Mouse (Mus musculus) layer of hippocampus, adult 8-10 months (tissue): Measurements from ENCODE around the gene Eif3l. TPM values are rescaled to one million over a fixed set of nuclear protein-coding genes. Genes with fewer than 3 reads are reported as not detected.

Experiments used
- DNase-seq, 2 experiments: peaks; one replicate each; pipeline ENCODE4 v3.0.0; 2022; ENCODE audit warnings: low spot score in 2 of 2
- total RNA-seq, 4 experiments: library from RNA; stranded (reverse); gene quantifications; 2 replicates each; pipeline ENCODE4 v1.2.4; 2022

Gene Eif3l
- total RNA-seq, 4 experiments from 2014 or later = 76.9 to 82.0 (median 77.9) TPM

- no peak for DNase-seq
Measured at GRCm38 (mm10) chr15:79123751-79124150, 48.8 kb downstream of the Eif3l start.

GRCm38 (mm10) chr15:79124331-79124875 is 49.4 kb downstream of the Eif3l start:
- no peak for DNase-seq

DNA sequence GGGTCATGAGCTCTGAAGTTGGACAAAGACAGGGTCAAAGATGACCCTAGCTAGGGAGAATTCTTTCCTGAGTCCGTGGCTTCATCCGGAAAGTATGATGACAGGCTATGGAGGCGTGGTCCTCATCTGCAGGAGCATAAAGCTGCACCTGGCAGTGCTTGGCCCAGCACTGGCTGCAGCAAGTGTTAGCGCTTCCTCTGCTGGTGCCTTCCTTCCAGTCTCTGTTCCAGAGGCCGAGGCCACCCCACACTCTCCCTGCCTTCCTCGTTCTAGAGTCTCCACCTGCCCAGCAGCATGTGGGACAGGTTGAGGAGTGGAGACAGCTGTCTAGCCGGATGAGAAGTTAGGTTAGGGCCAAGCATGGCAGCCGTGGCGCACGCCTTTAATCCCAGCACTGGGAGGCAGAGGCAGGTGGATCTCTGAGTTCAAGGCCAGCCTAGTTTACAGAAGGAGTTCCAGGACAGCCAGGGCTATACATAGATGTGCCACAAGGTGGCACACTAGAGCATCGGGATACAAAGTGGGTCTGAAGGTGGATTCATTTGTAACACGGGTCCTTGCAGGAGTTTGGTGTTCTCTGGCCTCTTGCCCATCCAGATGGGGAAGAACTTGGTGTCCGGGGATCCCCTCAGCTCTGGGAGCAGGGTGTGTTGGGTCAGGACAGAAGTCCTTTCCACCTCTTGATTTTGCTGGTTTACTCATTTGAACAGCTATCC is 51.4 kb downstream of the Eif3l start:
- DNase-seq = peak in 1 of 2 experiments; percentile 54

GRCm38 (mm10) chr15:79127101-79127500 is 52.1 kb downstream of the Eif3l start:
- no peak for DNase-seq

DNA sequence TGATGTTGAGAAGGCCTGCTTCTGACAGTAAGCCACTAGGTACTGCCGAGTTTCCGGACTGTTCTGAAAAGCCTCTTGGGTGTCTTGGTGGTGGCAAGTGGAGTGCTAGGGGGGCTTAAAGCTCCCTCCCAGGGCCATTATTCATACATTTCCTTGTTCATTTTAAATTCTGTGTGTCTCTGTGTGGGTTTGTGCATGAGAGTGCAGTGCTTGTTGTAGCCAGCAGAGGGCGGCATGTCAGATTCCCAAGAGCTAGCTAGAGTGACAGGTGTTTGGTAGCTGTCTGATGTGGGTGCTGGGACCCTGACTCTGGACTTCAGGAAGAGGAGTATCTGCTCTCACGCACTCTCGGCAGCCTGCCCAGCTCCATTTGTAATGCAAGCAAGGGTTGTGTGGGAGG is 53.2 kb downstream of the Eif3l start:
- no peak for DNase-seq

GRCm38 (mm10) chr15:79129311-79129710 is 54.3 kb downstream of the Eif3l start:
- DNase-seq = no peak

GRCm38 (mm10) chr15:79130782-79131181 is 55.8 kb downstream of the Eif3l start:
- no peak for DNase-seq

- DNase-seq = no peak
Measured at GRCm38 (mm10) chr15:79131442-79131841, 56.5 kb downstream of the Eif3l start.

DNA sequence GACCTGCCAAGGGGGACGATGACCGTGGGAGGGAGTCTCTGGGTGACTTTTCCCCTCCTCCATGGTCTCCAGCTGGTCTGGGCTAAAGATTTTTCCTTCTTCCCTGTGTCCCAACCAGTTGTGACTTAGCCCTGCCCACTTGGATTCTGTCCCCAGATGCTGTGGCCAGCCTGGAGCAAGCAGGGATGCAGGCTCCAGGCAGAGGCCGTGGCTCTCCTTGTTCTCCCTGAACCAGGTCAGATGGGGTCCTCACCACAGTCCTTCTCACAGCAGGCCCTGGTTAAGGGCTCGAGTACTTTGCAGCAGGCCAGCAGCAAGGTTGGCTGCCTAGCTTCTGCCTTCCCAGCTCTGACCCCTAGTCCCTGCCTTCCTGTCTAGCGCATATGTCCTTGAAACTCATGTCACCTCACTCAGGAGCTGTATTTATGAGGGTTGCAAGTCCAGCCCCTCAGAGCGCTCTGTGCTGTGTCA is 58.2 kb downstream of the Eif3l start:
- no peak for DNase-seq

DNA sequence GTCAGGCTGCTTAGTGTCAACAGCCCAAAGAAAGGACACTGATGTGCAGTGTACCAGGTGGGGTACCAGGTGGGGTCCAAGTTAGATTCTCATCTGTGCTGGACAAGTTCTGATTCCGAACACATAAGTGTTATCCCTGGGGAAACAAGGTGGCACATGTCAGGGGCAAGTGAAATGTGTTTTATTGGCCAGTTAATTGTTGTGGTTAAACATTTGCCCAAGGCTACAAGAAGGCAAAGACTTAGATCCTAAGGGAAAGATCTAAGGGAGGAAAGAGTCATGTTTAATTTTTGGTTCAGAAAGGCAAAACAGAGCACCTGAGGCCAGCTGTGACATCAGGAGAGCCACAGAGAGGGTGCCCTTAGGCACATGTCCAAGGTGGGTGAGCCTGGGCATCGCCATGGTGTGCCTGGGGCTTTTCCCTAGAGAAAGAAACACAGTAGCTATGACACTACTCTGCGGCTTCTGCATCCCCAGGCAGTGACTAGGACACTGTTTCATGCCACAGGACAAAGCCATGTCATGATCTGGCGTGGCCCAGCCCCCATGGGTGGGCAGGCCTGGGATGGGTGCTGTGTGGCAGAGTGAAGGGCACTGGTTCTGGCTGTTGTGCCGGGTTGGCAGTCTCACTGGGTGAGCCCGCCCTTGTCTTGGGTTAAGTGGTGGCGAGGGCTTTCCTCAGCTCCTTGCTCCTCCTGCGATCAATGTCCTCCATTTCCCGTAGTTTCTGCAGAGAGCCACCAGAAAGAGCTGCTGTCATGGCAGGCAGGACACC is 59.7 kb downstream of the Eif3l start:
- DNase-seq = no peak

DNA sequence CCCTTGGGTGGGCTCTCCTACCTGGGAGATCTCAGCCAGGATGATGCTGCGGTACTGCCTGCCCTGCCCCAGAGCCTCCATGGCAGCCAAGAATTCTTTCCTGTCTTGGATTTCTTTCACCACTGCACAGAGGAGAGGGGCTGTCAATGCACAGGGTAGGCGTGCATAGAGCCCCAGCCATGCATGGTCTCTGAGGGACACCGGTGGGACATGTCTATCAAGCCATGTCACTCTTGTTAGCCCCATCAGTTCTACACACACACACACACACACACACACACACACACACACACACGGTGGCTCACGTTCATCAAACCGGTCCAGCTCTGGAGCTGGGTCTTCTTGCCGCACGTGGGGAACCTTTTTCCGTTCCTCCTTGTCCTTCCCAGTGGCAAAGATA is 60.4 kb downstream of the Eif3l start:
- DNase-seq = no peak

GRCm38 (mm10) chr15:79135783-79136575 is 61.0 kb downstream of the Eif3l start:
- no peak for DNase-seq

DNA sequence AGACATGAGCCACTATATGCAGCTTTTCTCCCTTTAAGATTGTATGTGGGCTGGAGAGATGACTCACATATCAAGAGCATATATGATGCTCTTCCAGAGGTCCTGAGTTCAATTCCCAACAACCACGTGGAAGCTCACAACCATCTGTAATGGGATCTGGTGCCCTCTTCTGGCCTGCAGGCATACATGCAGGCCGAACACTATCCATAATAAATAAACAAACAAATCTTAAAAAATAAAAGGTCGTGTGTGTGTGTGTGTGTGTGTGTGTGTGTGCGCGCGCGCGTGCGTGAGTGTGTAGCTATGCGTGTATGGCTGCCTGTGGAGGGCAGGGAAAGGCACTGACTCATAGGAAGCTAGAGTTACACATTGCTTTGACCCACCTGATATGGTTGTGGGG is 64.7 kb downstream of the Eif3l start:
- no peak for DNase-seq

- peak; percentile 91 to 94 for DNase-seq
Measured at GRCm38 (mm10) chr15:79140866-79141565, 66.0 kb downstream of the Eif3l start, which contains the start of the genes Polr2f and 1700088E04Rik. TSS of gene Polr2f (plus strand) at chr15:79141009. TSS of gene 1700088E04Rik (minus strand) at chr15:79141253.

DNA sequence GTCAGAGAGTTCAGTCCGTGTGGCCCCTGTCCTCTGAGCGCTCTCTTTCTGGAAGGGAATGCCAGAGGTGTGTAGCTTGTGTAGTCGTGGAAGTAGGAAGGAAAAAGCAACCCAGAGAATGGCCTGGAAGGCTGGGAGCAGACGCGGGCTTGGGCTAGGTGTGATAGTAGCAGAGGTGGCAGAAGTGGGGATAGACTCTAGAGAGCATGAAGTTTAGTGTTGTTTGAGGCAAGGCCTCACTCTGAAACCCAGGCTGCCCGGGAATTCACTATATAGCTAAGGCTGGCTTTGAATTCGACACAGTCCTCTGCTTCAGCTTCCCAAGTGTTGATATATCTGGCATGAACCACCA is 66.6 kb downstream of the Eif3l start:
- no peak for DNase-seq

- no peak for DNase-seq
Measured at GRCm38 (mm10) chr15:79143316-79143715, 68.3 kb downstream of the Eif3l start.

Other genes starting within 250 kb of the Eif3l start
- gene Cdc42ep1, start 232.6 kb upstream of the Eif3l start, total RNA-seq = 10 to 100 TPM; 14.5 to 18.7 (median 16.2) TPM
- not detected for gene Lgals2, start 219.7 kb upstream of the Eif3l start, total RNA-seq
- 10 to 100 TPM; 59.2 to 63.9 (median 62.6) TPM for gene Gga1, start 198.0 kb upstream of the Eif3l start, total RNA-seq
- 1 to 10 TPM in 1 of 4 experiments, under 1 TPM in 2, not detected in 1; 0.34 to 1.2 (median 0.38) TPM for gene Gm49510, start 175.5 kb upstream of the Eif3l start, total RNA-seq
- 10 to 100 TPM; 28.9 to 33.0 (median 31.8) TPM for gene Sh3bp1, start 175.4 kb upstream of the Eif3l start, total RNA-seq
- 100 to 1,000 TPM; 140 to 156 (median 148) TPM for gene Pdxp, start 161.3 kb upstream of the Eif3l start, total RNA-seq
- gene Lgals1, start 148.5 kb upstream of the Eif3l start, total RNA-seq = 10 to 100 TPM; 16.9 to 40.3 (median 28.2) TPM
- gene Nol12, start 140.2 kb upstream of the Eif3l start, total RNA-seq = 10 to 100 TPM; 34.4 to 41.8 (median 37.7) TPM
- gene Triobp, start 127.5 kb upstream of the Eif3l start, total RNA-seq = 10 to 100 TPM in 2 of 4 experiments, 1 to 10 TPM in 2; 7.0 to 14.1 (median 11.5) TPM
- 10 to 100 TPM; 73.6 to 88.0 (median 81.8) TPM for gene H1f0, start 46.7 kb upstream of the Eif3l start, total RNA-seq
- gene Galr3, start 33.3 kb upstream of the Eif3l start, total RNA-seq = 1 to 10 TPM in 1 of 4 experiments, under 1 TPM in 1, not detected in 2; 0.81 to 1.0 TPM
- gene Ankrd54, start 12.3 kb upstream of the Eif3l start, total RNA-seq = 10 to 100 TPM; 17.3 to 23.9 (median 18.2) TPM
- 10 to 100 TPM; 36.0 to 40.9 (median 38.3) TPM for gene Micall1, start 33.7 kb downstream of the Eif3l start, total RNA-seq
- 100 to 1,000 TPM in 1 of 4 experiments, 10 to 100 TPM in 3; 78.1 to 105 (median 92.0) TPM for gene Polr2f, start 65.8 kb downstream of the Eif3l start, total RNA-seq
- 10 to 100 TPM in 3 of 4 experiments, 1 to 10 TPM in 1; 9.4 to 12.9 (median 11.1) TPM for gene 1700088E04Rik, start 66.1 kb downstream of the Eif3l start, total RNA-seq
- 10 to 100 TPM; 34.6 to 40.4 (median 37.8) TPM for gene Sox10, start 90.1 kb downstream of the Eif3l start, total RNA-seq
- gene Pick1, start 154.0 kb downstream of the Eif3l start, total RNA-seq = 10 to 100 TPM; 46.2 to 63.5 (median 50.6) TPM
- gene Gm49486, start 154.2 kb downstream of the Eif3l start, total RNA-seq = under 1 TPM; 0.20 to 0.77 (median 0.49) TPM
- under 1 TPM in 1 of 4 experiments, not detected in 3; 0.30 TPM for gene Slc16a8, start 179.6 kb downstream of the Eif3l start, total RNA-seq
- gene Baiap2l2, start 210.4 kb downstream of the Eif3l start, total RNA-seq = 10 to 100 TPM in 2 of 4 experiments, 1 to 10 TPM in 2; 1.5 to 19.3 (median 10.9) TPM